Mouse (Mus musculus) adrenal gland, postnatal 10 days (tissue): Measurements from ENCODE around the gene Ssu72. TPM values are rescaled to one million over a fixed set of nuclear protein-coding genes. Genes with fewer than 3 reads are reported as not detected.

Experiments
- DNase-seq: peaks from one replicate; pipeline ENCODE4 v3.0.0; 2021; ENCODE audit warnings: mixed read lengths
- total RNA-seq, 2 experiments: library from RNA; stranded (reverse); gene quantifications; 2 replicates each; pipeline ENCODE4 v1.2.3; 2021

The Ssu72 gene
- total RNA-seq, 2 experiments from 2014 or later = 86.5 to 90.9 TPM

- DNase-seq = no peak
These were observed 42.2 kb downstream of the Ssu72 start for GRCm38 (mm10) chr4:155746575-155747490.

DNA sequence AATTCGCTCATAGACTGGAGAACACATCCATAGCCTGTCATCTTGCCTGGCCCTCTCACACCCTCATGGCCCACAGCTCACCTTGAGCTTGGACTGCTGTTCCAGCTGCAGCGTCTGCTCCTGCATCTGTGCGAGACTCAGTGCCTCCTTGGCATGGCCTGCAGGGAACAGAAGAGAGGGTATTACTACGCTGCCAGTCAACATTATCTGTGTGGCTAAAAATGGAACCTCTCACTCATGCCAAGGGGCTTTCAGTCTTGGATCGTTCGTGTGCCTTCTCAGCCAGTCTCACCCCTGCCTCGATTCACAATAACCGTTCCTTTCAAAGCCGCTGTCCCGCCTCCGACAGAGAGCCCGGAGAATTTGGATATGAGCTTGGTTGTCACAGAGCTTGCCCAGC is 52.4 kb downstream of the Ssu72 start:
- no peak for DNase-seq

- no peak for DNase-seq
These were observed 55.4 kb downstream of the Ssu72 start for GRCm38 (mm10) chr4:155759862-155760612.

DNA sequence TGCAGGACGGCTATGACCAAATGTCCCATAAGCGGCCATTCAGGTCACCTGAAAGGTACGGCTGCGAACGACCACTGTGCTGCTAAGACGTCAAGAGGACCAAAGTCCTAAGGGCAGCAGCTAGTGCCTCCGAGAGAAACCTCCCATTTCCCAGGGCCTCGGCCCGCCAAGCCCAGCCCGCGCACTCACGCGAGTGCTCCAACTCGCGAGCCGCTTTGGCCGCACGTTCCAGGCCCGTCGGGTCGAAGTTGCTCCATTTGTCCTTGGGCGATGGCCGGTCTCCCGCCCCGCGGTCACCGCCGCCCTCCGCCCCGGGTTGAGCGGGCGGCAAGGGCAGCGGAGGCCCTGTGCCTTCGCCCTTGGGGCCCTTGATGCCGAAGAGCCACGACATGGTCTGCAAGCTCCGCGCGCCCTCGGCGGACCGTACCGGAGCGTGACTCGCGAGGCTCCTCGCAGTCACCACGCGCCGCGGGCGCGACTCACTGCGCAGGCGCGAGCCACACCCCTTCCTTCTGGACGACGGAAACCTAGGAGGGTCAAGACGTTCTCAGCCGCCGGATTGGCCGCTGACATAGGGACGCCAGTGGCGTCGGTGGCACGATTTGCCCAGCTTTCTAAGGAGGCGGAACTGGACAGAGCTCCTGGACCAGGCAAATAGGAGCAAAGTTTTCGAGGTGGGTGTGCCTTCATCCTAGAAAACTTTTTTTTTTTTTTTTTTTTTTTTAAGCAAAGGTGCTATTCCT is 56.2 kb downstream of the Ssu72 start, which contains the start of gene Atad3a:
Gene Atad3a (minus strand): TSS at position 481 of the 743 bp plus-strand sequence.
- DNase-seq = peak; percentile 98

GRCm38 (mm10) chr4:155761356-155762099 is 56.9 kb downstream of the Ssu72 start:
- peak; percentile 55 for DNase-seq

DNA sequence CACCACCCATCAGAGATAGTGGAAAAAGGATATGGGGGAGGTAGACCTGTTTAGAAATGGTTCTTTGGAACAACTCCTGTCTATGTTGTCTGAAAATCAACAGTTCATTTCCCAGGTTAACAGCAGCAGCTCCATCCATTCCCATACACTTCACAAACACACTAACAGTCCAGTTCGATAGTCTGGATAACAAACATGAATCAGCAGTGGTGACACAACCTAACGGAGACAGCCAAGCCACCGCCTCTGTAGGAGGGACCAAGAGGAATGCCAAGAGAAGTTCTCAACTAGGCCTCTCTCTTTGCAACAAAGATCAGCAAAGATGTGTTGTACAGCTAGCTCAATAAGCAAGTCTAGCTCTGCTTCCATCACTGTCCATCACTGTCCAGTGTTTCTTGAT is 57.8 kb downstream of the Ssu72 start:
- peak; percentile 62 for DNase-seq

DNA sequence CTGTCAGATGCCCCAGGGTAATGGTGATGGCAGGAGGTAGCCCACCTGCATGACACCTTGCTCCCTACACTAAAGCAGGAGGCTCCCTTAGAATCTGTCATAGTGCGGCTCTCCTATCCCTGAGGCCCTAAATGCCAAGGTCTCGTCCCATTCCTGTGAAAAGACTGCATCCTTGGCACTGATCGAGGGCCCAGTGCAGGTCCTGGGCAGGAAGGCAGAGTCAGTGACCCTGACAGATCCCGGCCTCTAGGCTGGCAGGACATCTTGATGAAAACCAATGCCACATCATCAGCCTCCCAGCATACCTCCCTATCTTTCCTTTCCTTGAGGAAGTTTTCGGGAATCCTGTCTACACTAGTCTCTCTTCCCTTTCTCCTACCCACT is 64.9 kb downstream of the Ssu72 start:
- DNase-seq = no peak

DNA sequence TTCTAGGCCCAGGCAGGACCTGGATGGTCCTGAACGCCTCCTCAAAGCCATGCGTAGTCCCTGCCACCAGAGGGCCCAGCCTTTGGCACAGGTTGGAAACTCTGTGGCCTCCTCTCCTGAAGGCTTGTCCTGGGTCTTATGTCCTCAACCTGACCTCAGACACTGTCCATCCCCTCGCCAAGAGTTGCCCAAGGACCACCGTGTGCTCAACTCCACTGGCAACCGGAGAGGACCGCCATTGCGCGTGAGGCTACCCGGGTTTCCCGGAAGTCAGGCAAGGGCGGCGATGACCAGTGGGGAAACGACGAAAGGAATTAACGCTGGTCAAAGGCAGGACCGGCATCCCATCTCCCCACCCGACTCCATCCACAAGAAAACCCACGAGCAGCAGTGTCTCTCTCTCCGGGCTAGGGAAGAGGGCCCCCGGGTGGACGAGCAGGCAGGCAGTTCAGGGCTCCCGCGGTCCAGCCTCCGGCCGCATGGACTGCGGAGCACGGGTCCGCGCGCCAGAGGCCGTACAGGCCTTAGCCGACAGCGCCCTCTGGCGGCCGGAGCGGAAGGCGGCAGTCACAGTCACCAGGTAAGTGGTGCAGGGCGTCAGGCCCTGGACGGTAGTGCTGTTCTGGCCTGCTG is 65.4 kb downstream of the Ssu72 start:
- peak; percentile 95 for DNase-seq

- no peak for DNase-seq
These were observed 66.0 kb downstream of the Ssu72 start for GRCm38 (mm10) chr4:155770626-155771025.

DNA sequence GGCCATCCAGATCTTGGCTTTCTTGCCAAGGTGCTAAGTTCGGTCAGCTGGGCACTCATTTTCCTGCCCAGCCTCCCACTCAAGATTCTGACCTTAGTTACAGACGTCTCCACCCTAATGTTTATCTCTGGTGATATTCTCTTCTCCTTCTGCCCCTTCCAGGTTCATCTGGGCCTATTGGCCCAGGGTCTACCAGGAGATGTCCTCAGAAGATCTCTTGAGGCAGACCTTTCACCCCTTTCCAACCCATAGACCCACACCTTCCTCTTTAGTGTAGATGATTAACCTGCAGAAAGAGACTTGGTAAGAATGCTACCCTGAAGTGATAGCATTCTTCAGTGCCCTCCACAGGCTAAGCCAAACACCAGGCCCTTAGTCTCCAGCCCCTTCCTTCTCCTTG is 67.1 kb downstream of the Ssu72 start:
- no peak for DNase-seq

GRCm38 (mm10) chr4:155772786-155773185 is 68.2 kb downstream of the Ssu72 start:
- no peak for DNase-seq

DNA sequence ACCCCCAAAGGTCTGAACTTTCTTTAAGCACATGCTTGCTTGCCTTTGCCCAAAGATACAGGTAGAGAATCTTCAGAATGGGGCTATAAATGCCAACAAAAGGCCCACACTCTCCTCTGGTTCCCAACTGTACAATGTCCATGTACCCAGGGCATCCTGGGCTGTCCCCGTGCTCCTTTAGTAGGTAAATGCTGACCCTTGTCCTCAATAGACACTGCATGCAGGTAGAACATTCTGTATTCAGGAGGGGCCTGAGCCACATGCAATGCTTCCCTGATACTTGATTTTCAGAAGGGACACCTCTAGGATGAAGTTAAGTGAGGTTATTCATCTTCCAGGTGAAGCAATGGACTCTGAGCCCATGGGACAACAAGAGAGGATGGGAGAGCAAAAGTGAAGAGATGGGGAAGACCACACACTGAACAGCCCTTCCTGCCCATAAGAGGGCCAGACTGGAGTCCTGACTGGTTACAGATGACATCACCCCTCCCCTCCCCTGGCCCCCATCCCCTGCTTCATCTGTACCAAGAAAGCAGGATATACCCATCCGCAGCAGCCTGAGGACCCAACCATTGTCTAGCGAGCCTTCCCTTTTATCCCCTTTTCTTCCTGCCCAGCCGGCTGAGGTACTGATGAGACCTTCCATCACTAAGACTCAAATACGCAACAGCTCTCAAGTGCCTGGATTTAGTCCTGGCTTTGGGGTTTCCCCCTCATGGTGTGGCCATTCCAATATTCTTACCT is 68.9 kb downstream of the Ssu72 start:
- DNase-seq = no peak

DNA sequence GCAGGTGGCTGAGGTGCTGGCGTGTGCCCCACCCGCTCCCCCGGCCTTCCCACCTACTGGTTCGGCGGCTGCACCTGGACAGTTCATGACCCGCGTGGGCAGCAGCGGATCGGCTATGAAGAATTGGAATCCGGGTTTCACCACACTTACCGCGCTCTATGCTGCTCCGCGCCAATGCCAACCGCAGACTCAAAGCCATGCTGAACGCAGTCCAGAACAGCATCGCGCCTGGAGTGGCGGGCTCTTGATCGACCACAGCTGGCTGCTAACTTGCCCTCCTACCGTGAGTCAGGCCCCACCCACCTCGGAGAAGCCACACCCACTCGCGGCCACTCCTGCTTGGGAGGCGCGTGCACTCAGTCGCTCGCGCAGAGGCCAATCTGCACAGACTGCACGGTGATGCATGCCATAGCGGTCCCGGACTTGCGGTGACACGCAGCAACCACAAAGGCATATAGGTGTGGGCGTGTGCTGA is 69.7 kb downstream of the Ssu72 start, which contains the start of gene Vwa1:
Gene Vwa1 (minus strand): TSS at position 419 of the 475 bp plus-strand sequence.
- peak; percentile 93 for DNase-seq

DNA sequence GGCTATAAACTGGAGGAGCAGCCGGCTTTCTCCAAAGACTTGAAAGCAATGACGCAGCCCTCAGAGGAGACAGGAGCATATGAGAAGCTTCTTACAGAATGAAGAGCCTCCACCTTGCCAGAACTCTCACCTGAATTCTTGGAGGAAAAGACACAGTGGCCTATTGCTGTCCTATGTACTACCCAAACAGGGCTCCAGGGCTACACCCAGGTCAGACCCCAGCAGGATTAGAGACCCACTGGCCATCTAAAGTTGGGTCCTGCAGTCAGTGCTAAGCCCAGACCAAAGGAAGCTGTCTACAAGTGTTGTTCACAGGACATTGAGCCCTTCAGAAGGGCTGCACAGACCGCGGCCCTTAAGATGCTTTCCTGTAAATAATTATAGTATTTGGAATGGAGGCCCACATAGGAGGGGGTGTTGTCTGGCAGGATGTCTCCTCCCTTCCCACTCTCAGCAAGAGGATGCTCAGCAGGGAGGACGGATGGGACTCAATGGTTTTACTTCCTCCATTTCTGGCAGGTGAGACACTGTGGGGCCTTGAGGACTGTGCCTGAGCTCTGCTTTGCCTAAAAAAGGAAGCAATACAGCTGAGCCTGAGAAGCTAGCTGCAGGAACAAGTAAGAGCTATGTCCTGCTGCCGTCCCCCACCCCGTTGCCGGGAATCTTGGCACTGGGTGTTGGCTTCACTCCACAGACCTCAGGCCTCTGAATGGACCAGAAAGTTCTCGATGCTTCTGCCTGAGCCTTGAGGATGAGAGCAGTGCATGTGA is 70.6 kb downstream of the Ssu72 start:
- DNase-seq = peak; percentile 53

GRCm38 (mm10) chr4:155775855-155776254 is 71.3 kb downstream of the Ssu72 start:
- DNase-seq = peak; percentile 66

DNA sequence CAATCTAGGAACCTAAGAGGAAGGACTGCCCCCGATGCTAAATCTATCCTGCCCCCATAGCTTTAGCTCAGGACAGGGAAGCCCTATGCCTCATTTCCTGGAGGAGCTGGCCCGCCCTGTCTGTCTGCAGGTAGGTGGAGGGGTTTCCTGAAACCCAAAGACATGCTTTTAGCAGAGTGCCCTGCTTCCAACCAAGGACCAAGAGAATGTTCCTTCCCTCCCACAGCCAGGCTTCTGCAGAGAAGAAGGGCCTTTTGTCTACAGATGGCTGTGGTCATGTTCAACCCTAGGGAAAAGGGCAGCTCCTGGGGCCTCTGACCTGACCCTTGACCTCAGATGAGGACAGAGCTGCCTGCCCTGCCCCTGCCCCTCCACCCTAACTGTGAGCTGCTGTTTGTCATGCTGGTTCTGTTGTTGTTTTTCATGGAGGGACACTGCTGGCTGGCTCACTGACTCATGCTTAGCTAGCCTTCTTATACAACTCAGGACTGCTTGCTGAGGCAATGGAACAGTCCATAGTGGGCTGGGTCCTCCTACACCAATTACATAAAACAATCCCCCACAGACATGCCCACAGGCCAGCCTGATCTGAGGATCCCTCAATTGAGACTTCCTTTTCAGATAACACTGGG is 72.2 kb downstream of the Ssu72 start:
- DNase-seq = no peak

DNA sequence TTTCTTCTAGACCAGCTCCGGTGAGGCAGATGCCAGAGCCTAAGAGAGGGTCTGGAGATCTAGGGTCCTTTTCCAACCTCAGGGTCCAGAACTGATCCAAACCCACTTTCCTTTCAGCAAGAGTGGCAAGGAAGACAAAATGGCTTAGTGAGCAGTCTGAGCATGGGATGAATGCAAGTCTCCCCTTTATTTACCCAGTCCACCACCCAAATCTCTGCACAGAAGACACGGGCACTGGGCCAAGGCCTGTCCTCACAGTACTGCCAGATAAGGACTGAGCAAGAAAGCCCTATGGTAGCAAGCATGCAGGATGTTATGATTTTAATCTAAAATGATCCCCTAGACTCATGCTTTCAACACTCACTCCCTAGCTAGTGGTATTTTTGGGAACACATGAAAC is 73.2 kb downstream of the Ssu72 start:
- DNase-seq = peak; percentile 54

DNA sequence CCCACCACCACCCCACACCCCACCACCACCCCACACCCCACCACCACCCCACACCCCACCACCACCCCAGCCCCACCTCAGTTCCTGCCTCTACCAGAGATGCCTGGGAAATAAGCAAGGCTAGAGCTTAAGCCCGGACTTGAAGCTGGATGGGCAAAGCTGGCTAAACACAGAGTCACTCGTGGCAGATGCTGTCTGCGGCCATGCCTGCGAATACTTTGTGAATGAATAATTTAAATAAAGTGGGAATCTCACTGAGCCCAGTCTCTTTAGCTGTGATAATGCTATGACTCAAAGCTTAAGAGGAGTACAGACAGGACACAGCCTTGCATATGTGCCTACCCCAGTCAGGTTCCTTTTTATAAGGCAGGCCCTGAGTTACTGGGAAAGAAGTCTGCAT is 74.9 kb downstream of the Ssu72 start:
- DNase-seq = no peak

- peak; percentile 65 for DNase-seq
These were observed 76.3 kb downstream of the Ssu72 start for GRCm38 (mm10) chr4:155780895-155781294.
